Mouse (Mus musculus): ENCODE results near the gene 2810021J22Rik. TPM values are rescaled to one million over a fixed set of nuclear protein-coding genes. Genes with fewer than 3 reads are reported as not detected.
"Not testable (repeated sequence)": the region's sequence is repeated elsewhere in the genome, so short reads cannot be mapped to it uniquely, and the experiment has no call there.

Gene 2810021J22Rik
- polyA plus RNA-seq (2014; fragmentation: Nextera tagmentation; extraction: Ambion mirVana), result 5.0 and 5.6 TPM in 2 replicates

- peak within 1 kb of the TSS; percentile 77 for H3K9ac ChIP-seq (ENCODE audit: low read depth, low read length)
- peak within 1 kb of the TSS; percentile 66; the same call in 1 of the 2 replicates for H3K27ac ChIP-seq (ENCODE audit: low read depth, low read length)
- peaks cover 2% of the 10 kb centered on the region; the same call in 1 of the 2 replicates for H3K36me3 ChIP-seq (ENCODE audit: control insufficient read depth, insufficient read depth, low read length)
- ATAC-seq (replicated peaks; ENCODE audit: low FRiP score), result peak; percentile 92
- 4% methylated on average over 37 of the region's 37 CpGs for WGBS
- H3K4me2 ChIP-seq, result peak within 1 kb of the TSS; percentile 62
- no peaks in the 10 kb centered on the region for H3K4me1 ChIP-seq (replicated peaks; ENCODE audit: control insufficient read depth, insufficient read depth, low read length)
- H3K9me3 ChIP-seq (ENCODE audit: control insufficient read depth, low read length), result no peaks in the 10 kb centered on the region
- DNase-seq (ENCODE audit: low spot score), result peak; percentile 85
- H3K27me3 ChIP-seq (replicated peaks; ENCODE audit: control insufficient read depth, insufficient read depth, low read length), result no peaks in the 10 kb centered on the region
- peak within 1 kb of the TSS; percentile 74 for H3K4me3 ChIP-seq (ENCODE audit: low read depth, low read length)
These were observed at the start of gene 2810021J22Rik for GRCm38 (mm10) chr11:58867039-58867953. 2810021J22Rik (plus strand) TSS chr11:58867216.

- H3K4me3 ChIP-seq (ENCODE audit: low read depth, low read length); DNase-seq (ENCODE audit: low spot score); H3K9ac ChIP-seq (ENCODE audit: low read depth, low read length); H3K27me3 ChIP-seq (replicated peaks; ENCODE audit: control insufficient read depth, insufficient read depth, low read length); H3K9me3 ChIP-seq (ENCODE audit: control insufficient read depth, low read length); H3K4me1 ChIP-seq (replicated peaks; ENCODE audit: control insufficient read depth, insufficient read depth, low read length); H3K27ac ChIP-seq (ENCODE audit: low read depth, low read length); ATAC-seq (replicated peaks; ENCODE audit: low FRiP score); H3K4me2 ChIP-seq; H3K36me3 ChIP-seq (ENCODE audit: control insufficient read depth, insufficient read depth, low read length): not testable (repeated sequence)
These were observed 38.1 kb upstream of the 2810021J22Rik start, which contains the start of gene Olfr312 for GRCm38 (mm10) chr11:58828937-58829336. Olfr312 (plus strand) TSS chr11:58829237.

DNA sequence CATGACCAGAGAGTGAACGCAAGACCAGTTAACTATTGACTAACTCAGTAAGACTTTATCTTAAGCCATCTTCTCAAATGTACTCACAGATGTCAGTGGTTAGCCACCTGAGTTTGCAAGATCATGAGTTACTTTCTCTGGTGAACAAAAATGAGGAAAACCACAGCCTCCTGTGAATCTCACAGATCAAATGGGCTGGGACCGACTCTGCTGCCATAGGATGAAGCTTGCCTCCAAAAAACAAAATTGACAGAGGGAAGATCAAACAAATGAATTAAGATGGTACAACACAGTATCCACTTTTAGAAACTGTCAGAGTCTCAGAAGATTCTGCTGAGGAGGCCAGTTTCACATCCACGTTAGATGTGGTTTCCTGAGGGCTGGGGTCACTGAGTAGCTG is 37.3 kb upstream of the 2810021J22Rik start:
- no peaks in the 10 kb centered on the region for H3K27me3 ChIP-seq (replicated peaks; ENCODE audit: control insufficient read depth, insufficient read depth, low read length)
- no peak overlapping the region for H3K9ac ChIP-seq (ENCODE audit: low read depth, low read length)
- no peak overlapping the region for H3K27ac ChIP-seq (ENCODE audit: low read depth, low read length)
- DNase-seq (ENCODE audit: low spot score) (no peak), ATAC-seq (replicated peaks; ENCODE audit: low FRiP score) (no peak)
- H3K9me3 ChIP-seq (ENCODE audit: control insufficient read depth, low read length), result no peaks in the 10 kb centered on the region
- no peak overlapping the region for H3K4me2 ChIP-seq
- H3K4me3 ChIP-seq (ENCODE audit: low read depth, low read length), result no peak overlapping the region
- H3K4me1 ChIP-seq (replicated peaks; ENCODE audit: control insufficient read depth, insufficient read depth, low read length), result no peaks in the 10 kb centered on the region
- WGBS, result 56% methylated on average over 3 of the region's 3 CpGs
- H3K36me3 ChIP-seq (ENCODE audit: control insufficient read depth, insufficient read depth, low read length), result no peaks in the 10 kb centered on the region

DNA sequence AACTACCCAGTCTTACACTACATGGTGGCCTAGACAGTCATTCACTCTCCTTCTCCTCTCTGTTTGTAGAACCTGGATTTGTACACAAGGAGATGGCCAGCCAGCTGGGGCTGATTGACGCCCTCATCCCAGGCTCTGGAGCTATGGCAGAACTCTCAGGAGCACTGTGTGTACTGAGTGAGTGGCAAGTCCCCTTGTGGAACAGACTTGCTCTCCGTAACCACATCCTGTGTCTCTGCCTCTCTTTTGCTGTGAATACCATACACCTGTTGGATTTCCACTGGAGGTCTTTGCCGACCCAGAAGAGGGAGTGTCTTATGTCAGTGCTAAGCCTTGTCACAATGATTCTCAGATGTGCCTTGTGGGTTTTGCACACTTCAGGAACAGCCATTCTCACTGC is 34.5 kb upstream of the 2810021J22Rik start:
- H3K27ac ChIP-seq (ENCODE audit: low read depth, low read length); H3K4me1 ChIP-seq (replicated peaks; ENCODE audit: control insufficient read depth, insufficient read depth, low read length); H3K9me3 ChIP-seq (ENCODE audit: control insufficient read depth, low read length); H3K4me2 ChIP-seq; H3K27me3 ChIP-seq (replicated peaks; ENCODE audit: control insufficient read depth, insufficient read depth, low read length); H3K36me3 ChIP-seq (ENCODE audit: control insufficient read depth, insufficient read depth, low read length); H3K4me3 ChIP-seq (ENCODE audit: low read depth, low read length); ATAC-seq (replicated peaks; ENCODE audit: low FRiP score); DNase-seq (ENCODE audit: low spot score); H3K9ac ChIP-seq (ENCODE audit: low read depth, low read length): not testable (repeated sequence)
- WGBS, result 62% methylated on average over 3 of the region's 3 CpGs

GRCm38 (mm10) chr11:58838951-58839350 is 28.1 kb upstream of the 2810021J22Rik start, which contains the start of gene Olfr311:
Olfr311 (plus strand) TSS chr11:58839251.
- not testable (repeated sequence) for ATAC-seq (replicated peaks; ENCODE audit: low FRiP score); DNase-seq (ENCODE audit: low spot score); H3K4me2 ChIP-seq; H3K4me1 ChIP-seq (replicated peaks; ENCODE audit: control insufficient read depth, insufficient read depth, low read length); H3K27me3 ChIP-seq (replicated peaks; ENCODE audit: control insufficient read depth, insufficient read depth, low read length); H3K4me3 ChIP-seq (ENCODE audit: low read depth, low read length); H3K27ac ChIP-seq (ENCODE audit: low read depth, low read length); H3K9ac ChIP-seq (ENCODE audit: low read depth, low read length); H3K9me3 ChIP-seq (ENCODE audit: control insufficient read depth, low read length); H3K36me3 ChIP-seq (ENCODE audit: control insufficient read depth, insufficient read depth, low read length)

DNA sequence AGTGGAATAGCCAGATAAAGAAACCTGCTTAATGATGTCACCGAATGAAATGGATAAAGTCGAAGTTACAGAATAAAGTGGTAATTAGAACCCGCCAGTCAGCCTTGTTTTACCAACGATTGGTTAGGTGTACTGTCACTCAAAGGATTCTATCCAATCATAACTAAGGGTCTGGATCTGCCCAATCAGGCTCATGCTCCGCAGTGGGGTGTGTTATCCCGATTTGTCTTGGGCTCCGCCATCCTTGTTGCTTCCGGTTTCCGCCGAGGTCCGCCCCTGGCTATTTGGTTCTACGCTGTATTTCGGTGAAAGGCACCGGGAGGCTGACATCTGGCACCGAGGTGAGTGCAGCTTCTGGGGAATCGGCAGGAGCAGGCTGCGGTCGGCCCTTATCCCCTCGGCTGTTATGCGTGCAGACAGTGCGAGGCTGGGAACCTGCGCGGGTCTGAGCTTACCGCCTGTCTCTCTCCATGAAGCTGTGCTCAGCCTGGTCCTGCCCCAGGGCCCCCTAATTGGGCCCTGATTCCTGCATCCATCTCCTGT is 20.0 kb upstream of the 2810021J22Rik start, which contains the start of gene Gm12258:
Gene Gm12258, plus strand, starts transcription at position 240 of the 543 bp plus-strand sequence.
- H3K27ac ChIP-seq (ENCODE audit: low read depth, low read length), result no peak within 1 kb of the TSS
- no peaks in the 10 kb centered on the region for H3K9me3 ChIP-seq (ENCODE audit: control insufficient read depth, low read length)
- ATAC-seq (replicated peaks; ENCODE audit: low FRiP score) (peak; percentile 100), DNase-seq (ENCODE audit: low spot score) (peak; percentile 82)
- H3K4me1 ChIP-seq (replicated peaks; ENCODE audit: control insufficient read depth, insufficient read depth, low read length), result peaks cover 5% of the 10 kb centered on the region
- H3K27me3 ChIP-seq (replicated peaks; ENCODE audit: control insufficient read depth, insufficient read depth, low read length), result no peaks in the 10 kb centered on the region
- peak within 1 kb of the TSS; percentile 82 for H3K4me3 ChIP-seq (ENCODE audit: low read depth, low read length)
- peak within 1 kb of the TSS; percentile 83 for H3K9ac ChIP-seq (ENCODE audit: low read depth, low read length)
- under 1% methylated on average over 24 of the region's 24 CpGs for WGBS
- peaks cover 6% of the 10 kb centered on the region; the same call in 1 of the 2 replicates for H3K36me3 ChIP-seq (ENCODE audit: control insufficient read depth, insufficient read depth, low read length)
- peak within 1 kb of the TSS; percentile 88 for H3K4me2 ChIP-seq

DNA sequence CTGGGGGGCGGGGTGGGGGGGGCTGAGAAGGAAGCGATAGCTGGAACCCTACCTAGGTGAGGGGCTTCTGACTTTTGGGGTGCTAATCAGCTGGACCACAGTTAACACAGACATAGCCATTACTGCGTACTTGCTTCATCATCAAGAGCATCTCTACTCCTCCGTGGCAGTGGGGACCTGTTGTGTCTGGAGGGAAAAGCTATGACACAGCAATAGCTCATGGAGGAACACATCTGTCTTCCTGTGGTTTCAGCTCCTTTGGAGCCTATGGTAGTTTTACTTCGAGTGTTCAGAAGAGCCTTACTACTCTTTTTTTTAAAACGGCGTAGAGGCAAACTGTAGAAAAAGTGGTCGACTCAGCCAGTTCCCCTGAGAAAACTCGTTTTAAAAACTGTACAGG is 19.4 kb upstream of the 2810021J22Rik start:
- no peaks in the 10 kb centered on the region for H3K27me3 ChIP-seq (replicated peaks; ENCODE audit: control insufficient read depth, insufficient read depth, low read length)
- no peak overlapping the region for H3K27ac ChIP-seq (ENCODE audit: low read depth, low read length)

DNA sequence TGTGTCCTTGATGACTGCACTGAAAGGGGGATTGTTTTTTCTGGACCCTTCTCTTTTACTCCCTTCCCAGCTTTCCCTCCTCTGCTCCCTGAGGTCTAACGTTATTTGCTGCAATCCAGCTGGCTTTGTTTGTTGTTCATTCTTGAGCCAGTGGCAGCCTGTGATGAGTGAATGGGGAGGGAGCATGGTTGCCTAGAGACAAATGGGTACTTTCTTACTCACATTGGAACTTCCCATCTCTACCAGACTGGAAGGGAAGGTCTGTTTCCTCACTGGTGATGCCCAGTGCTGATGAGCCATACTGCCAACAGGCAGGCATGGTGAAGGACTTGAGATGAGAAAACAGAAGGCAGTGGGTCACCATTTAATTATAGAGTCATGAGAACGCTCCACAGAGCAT is 17.3 kb upstream of the 2810021J22Rik start:
- DNase-seq (ENCODE audit: low spot score) (no peak), ATAC-seq (replicated peaks; ENCODE audit: low FRiP score) (no peak)
- no peak overlapping the region for H3K27ac ChIP-seq (ENCODE audit: low read depth, low read length)
- no peaks in the 10 kb centered on the region for H3K9me3 ChIP-seq (ENCODE audit: control insufficient read depth, low read length)
- no peaks in the 10 kb centered on the region for H3K27me3 ChIP-seq (replicated peaks; ENCODE audit: control insufficient read depth, insufficient read depth, low read length)
- H3K4me3 ChIP-seq (ENCODE audit: low read depth, low read length), result no peak overlapping the region
- H3K4me2 ChIP-seq, result no peak overlapping the region
- WGBS, result 79% methylated on average over 2 of the region's 2 CpGs
- H3K4me1 ChIP-seq (replicated peaks; ENCODE audit: control insufficient read depth, insufficient read depth, low read length), result peaks cover 5% of the 10 kb centered on the region
- H3K36me3 ChIP-seq (ENCODE audit: control insufficient read depth, insufficient read depth, low read length), result peaks cover 6% of the 10 kb centered on the region; the same call in 1 of the 2 replicates
- H3K9ac ChIP-seq (ENCODE audit: low read depth, low read length), result no peak overlapping the region

More for the DNA sequence above, 19.4 kb upstream of the 2810021J22Rik start:
- peaks cover 5% of the 10 kb centered on the region for H3K4me1 ChIP-seq (replicated peaks; ENCODE audit: control insufficient read depth, insufficient read depth, low read length)
- peak overlapping the region; percentile 83 for H3K9ac ChIP-seq (ENCODE audit: low read depth, low read length)
- no peaks in the 10 kb centered on the region for H3K9me3 ChIP-seq (ENCODE audit: control insufficient read depth, low read length)
- H3K4me2 ChIP-seq, result peak overlapping the region; percentile 88
- 41% methylated on average over 9 of the region's 9 CpGs for WGBS
- H3K36me3 ChIP-seq (ENCODE audit: control insufficient read depth, insufficient read depth, low read length), result peaks cover 6% of the 10 kb centered on the region; the same call in 1 of the 2 replicates
- H3K4me3 ChIP-seq (ENCODE audit: low read depth, low read length), result peak overlapping the region; percentile 82
- no peak; the same call in 1 of the 2 replicates for ATAC-seq (replicated peaks; ENCODE audit: low FRiP score)
- no peak for DNase-seq (ENCODE audit: low spot score)
